Mouse (Mus musculus) heart, postnatal 0 days (tissue): Measurements from ENCODE around the gene Rasgrf1. TPM values are rescaled to one million over a fixed set of nuclear protein-coding genes. Genes with fewer than 3 reads are reported as not detected.

Experiments
- ATAC-seq: fragments of 200-750 bp; cut with Nextera tagmentation; 2 replicates; pipeline ENCODE4 v1.8.0; 2017; ENCODE audit warnings: low read depth, moderate number of reproducible peaks, moderate library complexity; ENCODE audit not compliant: insufficient read depth
- DNase-seq: peaks from one replicate; pipeline ENCODE4 v3.0.0-alpha.2; 2016; ENCODE audit warnings: low spot score
- H3K27ac ChIP-seq: fragments of 300-500 bp; sonication (generic); 2 replicates; pipeline ENCODE4 v1.5.1; 2014; ENCODE audit warnings: low read depth, mild to moderate bottlenecking
- H3K27me3 ChIP-seq: fragments of 300-500 bp; sonication (generic); 2 replicates; pipeline ENCODE4 v1.6.1; 2014; ENCODE audit warnings: low read length, mixed read lengths; ENCODE audit not compliant: control insufficient read depth, insufficient read depth
- H3K36me3 ChIP-seq: fragments of 300-500 bp; sonication (generic); replicated peaks from 2 replicates; pipeline ENCODE4 v1.6.1; 2014; ENCODE audit warnings: low read length, mixed read lengths; ENCODE audit not compliant: control insufficient read depth, insufficient read depth
- H3K4me1 ChIP-seq: fragments of 300-500 bp; sonication (generic); 2 replicates; pipeline ENCODE4 v1.6.1; 2014; ENCODE audit warnings: antibody characterized with exemption; ENCODE audit not compliant: control insufficient read depth, insufficient read depth
- H3K4me2 ChIP-seq: fragments of 300-500 bp; sonication (generic); 2 replicates; pipeline ENCODE4 v1.6.1; 2014; ENCODE audit warnings: low read depth, mild to moderate bottlenecking, low read length, moderate library complexity
- H3K4me3 ChIP-seq: fragments of 300-500 bp; sonication (generic); 2 replicates; pipeline ENCODE4 v1.5.1; 2014; ENCODE audit warnings: low read depth, low read length
- H3K9ac ChIP-seq: fragments of 300-500 bp; sonication (generic); replicated peaks from 2 replicates; pipeline ENCODE4 v1.6.1; 2014; ENCODE audit warnings: low read depth, low read length, mixed read lengths
- H3K9me3 ChIP-seq: fragments of 300-500 bp; sonication (generic); replicated peaks from 2 replicates; pipeline ENCODE4 v1.6.1; 2016; ENCODE audit warnings: low read length; ENCODE audit not compliant: control insufficient read depth
- CTCF ChIP-seq: IDR thresholded peaks from 2 replicates; pipeline ENCODE4 v1.5.1; 2016; ENCODE audit warnings: antibody characterized with exemption, control low read depth, low read depth
- EP300 ChIP-seq: IDR thresholded peaks from 2 replicates; pipeline ENCODE4 v1.6.1; 2016; ENCODE audit warnings: antibody characterized with exemption, low read depth
- WGBS: fragments of 180-500 bp; shearing (Covaris S2); extraction: QIAGEN DNeasy Blood & Tissue Kit; methylation state at CpG from one replicate; pipeline ENCODE4 v1.1.7; 2014; 5-methylcytosine and 5-hydroxymethylcytosine counted together
- polyA plus RNA-seq: library from polyadenylated mRNA; unstranded; fragments of >200 nt; fragmentation: Nextera tagmentation; extraction: Ambion mirVana; gene quantifications from 2 replicates; pipeline ENCODE4 v1.2.1, GENCODE M21; 2015
- total RNA-seq: library from RNA; depleted of rRNA; stranded (reverse); fragments of >200 nt; gene quantifications from 2 replicates; pipeline ENCODE4 v1.2.3, GENCODE M21; 2014; ENCODE audit warnings: low replicate concordance

The Rasgrf1 gene
- total and polyA plus RNA-seq, 2 experiments from 2014 or later = not detected

GRCm38 (mm10) chr9:89892540-89893188 is 17.0 kb upstream of the Rasgrf1 start:
- ATAC-seq (no peak), DNase-seq (no peak)
- 0 out of 2 replicates have a peak, but pooled peaks cover 6% of the 10 kb centered on the region for H3K27me3 ChIP-seq
- H3K4me2 ChIP-seq = no peak overlapping the region
- H3K27ac ChIP-seq = no peak overlapping the region
- H3K9me3 ChIP-seq = no peaks in the 10 kb centered on the region
- H3K4me3 ChIP-seq = no peak overlapping the region
- no peak overlapping the region for H3K9ac ChIP-seq
- no peak for TF ChIP-seq EP300
- no peak for TF ChIP-seq CTCF
- no peaks in the 10 kb centered on the region for H3K4me1 ChIP-seq
- H3K36me3 ChIP-seq = no peaks in the 10 kb centered on the region
- 80% methylated on average over 5 of the region's 5 CpGs for WGBS

GRCm38 (mm10) chr9:89900111-89900824 is 9.4 kb upstream of the Rasgrf1 start:
- no peak for TF ChIP-seq EP300
- TF ChIP-seq CTCF = no peak
- H3K27ac ChIP-seq = no peak overlapping the region
- H3K9ac ChIP-seq = no peak overlapping the region
- H3K4me1 ChIP-seq = no peaks in the 10 kb centered on the region
- no peak overlapping the region for H3K4me2 ChIP-seq
- DNase-seq = no peak
- no peak overlapping the region for H3K4me3 ChIP-seq
- no peaks in the 10 kb centered on the region for H3K27me3 ChIP-seq
- peaks cover 3% of the 10 kb centered on the region; the same call in 1 of the 2 replicates for H3K9me3 ChIP-seq
- no peaks in the 10 kb centered on the region for H3K36me3 ChIP-seq
- WGBS = 32% methylated on average over 14 of the region's 14 CpGs
- ATAC-seq = no peak

GRCm38 (mm10) chr9:89901184-89901583 is 8.5 kb upstream of the Rasgrf1 start:
- no peak overlapping the region for H3K27ac ChIP-seq
- H3K27me3 ChIP-seq = peaks cover 5% of the 10 kb centered on the region; the same call in 1 of the 2 replicates
- H3K9me3 ChIP-seq = peaks cover 3% of the 10 kb centered on the region; the same call in 1 of the 2 replicates
- no peak for ATAC-seq
- no peak overlapping the region for H3K4me2 ChIP-seq
- no peak for DNase-seq
- no peak overlapping the region for H3K4me3 ChIP-seq
- WGBS = 49% methylated on average over 4 of the region's 4 CpGs
- H3K9ac ChIP-seq = no peak overlapping the region
- H3K36me3 ChIP-seq = no peaks in the 10 kb centered on the region
- no peak for TF ChIP-seq EP300
- TF ChIP-seq CTCF = no peak
- H3K4me1 ChIP-seq = no peaks in the 10 kb centered on the region

GRCm38 (mm10) chr9:89902813-89903212 is 6.9 kb upstream of the Rasgrf1 start:
- ATAC-seq = no peak

GRCm38 (mm10) chr9:89906645-89907044 is 3.1 kb upstream of the Rasgrf1 start:
- DNase-seq (no peak), ATAC-seq (no peak)
- Histone ChIP-seq H3K9ac (no peak overlapping the region), H3K36me3 (no peaks in the 10 kb centered on the region), H3K27ac (no peak overlapping the region), H3K4me3 (no peak overlapping the region), H3K4me2 (no peak overlapping the region), H3K27me3 (peaks cover 60% of the 10 kb centered on the region), H3K4me1 (peaks cover 6% of the 10 kb centered on the region), H3K9me3 (no peaks in the 10 kb centered on the region)
- TF ChIP-seq EP300 = no peak

More at GRCm38 (mm10) chr9:89902813-89903212, 6.9 kb upstream of the Rasgrf1 start:
- Histone ChIP-seq H3K4me1 (no peaks in the 10 kb centered on the region), H3K27me3 (peaks cover 21% of the 10 kb centered on the region), H3K36me3 (no peaks in the 10 kb centered on the region), H3K4me3 (no peak overlapping the region), H3K27ac (no peak overlapping the region), H3K4me2 (no peak overlapping the region), H3K9ac (no peak overlapping the region), H3K9me3 (peaks cover 3% of the 10 kb centered on the region; the same call in 1 of the 2 replicates)
- 22% methylated on average over 2 of the region's 2 CpGs for WGBS
- no peak for DNase-seq
- no peak for TF ChIP-seq EP300
- TF ChIP-seq CTCF = no peak
